16 mouse cellular contexts compared by ENCODE assay signal in genomic region chr3:25724111-25724510, GRCm38 (mm10).
"Had no signal": no experiment of that assay in that cellular context is flagged by ENCODE, and none has a peak within 500 bp of the region (broad histone marks: within the 10 kb centered on the region; RNA-seq: fewer than 3 reads in every experiment).

No protein-coding gene starts in this region.

- DNase-seq: retina, postnatal 1 day; right cerebral cortex, adult 18-20 months; right cerebral cortex, postnatal 14 days; right cerebral cortex, postnatal 25 days; right cerebral cortex, postnatal 4 days; spleen, adult 18-20 months; thymus, adult 18-20 months; thymus, adult 2 months; thymus, postnatal 14 days; thymus, postnatal 25 days; thymus, postnatal 36 days; thymus, postnatal 4 days had no signal

- H3K36me3 ChIP-seq: neural tube, embryonic 13.5 days; neural tube, embryonic 15.5 days; stomach, embryonic 15.5 days had no signal

- H3K9me3 ChIP-seq: neural tube, embryonic 13.5 days; neural tube, embryonic 15.5 days; stomach, embryonic 15.5 days had no signal

- H3K4me1 ChIP-seq: neural tube, embryonic 13.5 days; neural tube, embryonic 15.5 days; stomach, embryonic 15.5 days had no signal

- H3K4me3 ChIP-seq: neural tube, embryonic 13.5 days; neural tube, embryonic 15.5 days; stomach, embryonic 15.5 days had no signal

- H3K27me3 ChIP-seq: neural tube, embryonic 13.5 days; neural tube, embryonic 15.5 days; stomach, embryonic 15.5 days had no signal

- H3K9ac ChIP-seq: neural tube, embryonic 13.5 days; neural tube, embryonic 15.5 days; stomach, embryonic 15.5 days had no signal

- H3K27ac ChIP-seq: neural tube, embryonic 13.5 days; neural tube, embryonic 15.5 days; stomach, embryonic 15.5 days; stomach, postnatal 0 days had no signal
